10 mouse cellular contexts compared by ENCODE assay signal in the genomic region with DNA sequence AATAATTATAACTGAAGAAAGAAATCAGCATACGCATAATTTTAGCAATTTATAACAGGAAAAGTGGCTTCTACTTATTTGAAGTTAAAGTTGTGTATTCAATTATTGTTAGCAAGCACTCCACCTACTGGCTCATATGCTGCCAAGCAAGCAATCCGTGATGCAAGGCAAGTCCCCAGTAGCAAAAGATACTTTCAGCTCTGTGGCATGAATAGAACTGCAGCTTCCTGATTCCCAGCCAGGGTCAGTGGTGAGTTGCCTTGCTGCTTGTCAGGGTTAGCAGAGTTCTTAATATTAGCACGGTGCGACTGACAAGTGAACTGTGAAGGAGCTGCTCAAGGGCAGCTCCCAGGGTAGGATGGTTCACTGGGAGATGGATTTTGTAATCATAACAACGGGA.
A peak's percentile ranks its signal among the peaks of the same experiment; 100 is the strongest.
DNase-seq lines count a peak whose midpoint lies in the region; ATAC-seq and TF ChIP-seq lines count a peak whose summit lies in the region.
"Had no signal": no experiment of that assay in that cellular context is flagged by ENCODE, and none has a peak within 500 bp of the region (broad histone marks: within the 10 kb centered on the region; RNA-seq: fewer than 3 reads in every experiment).

No protein-coding gene starts in this region.

- no peak for TF ChIP-seq POLR2A in limb, embryonic 14.5 days (IDR thresholded peaks at IDR 0.05; ENCODE audit: borderline replicate concordance, extremely low read depth, insufficient read depth, insufficient read length)

- no peak overlapping the region for H3K4me2 ChIP-seq in midbrain, embryonic 11.5 days
- H3K4me2 ChIP-seq in limb, embryonic 14.5 days (replicated peaks; ENCODE audit: low read depth, low read length, severe bottlenecking) = no peak overlapping the region
- no peak overlapping the region for H3K4me2 ChIP-seq in heart, embryonic 11.5 days
- H3K4me2 ChIP-seq: lung, embryonic 15.5 days had no signal

- 46% methylated on average over 5 of the region's 5 CpGs for WGBS in midbrain, embryonic 11.5 days
- WGBS in midbrain, embryonic 10.5 days = 54% methylated on average over 5 of the region's 5 CpGs
- WGBS in limb, embryonic 14.5 days = 57% methylated on average over 5 of the region's 5 CpGs
- 37% methylated on average over 5 of the region's 5 CpGs for WGBS in heart, embryonic 11.5 days (ENCODE audit: insufficient replicate concordance)

- peaks cover under 1% of the 10 kb centered on the region; the same call in 1 of the 2 replicates for H3K4me1 ChIP-seq in midbrain, embryonic 11.5 days (ENCODE audit: control insufficient read depth, insufficient read depth, low read length)
- peaks cover 3% of the 10 kb centered on the region for H3K4me1 ChIP-seq in midbrain, embryonic 10.5 days
- no peaks in the 10 kb centered on the region for H3K4me1 ChIP-seq in limb, embryonic 14.5 days (ENCODE audit: control insufficient read depth, insufficient read depth, low read length)
- H3K4me1 ChIP-seq in heart, embryonic 11.5 days (ENCODE audit: control insufficient read depth, insufficient read depth, low read length) = no peaks in the 10 kb centered on the region
- H3K4me1 ChIP-seq: lung, embryonic 15.5 days had no signal

- H3K27ac ChIP-seq in midbrain, embryonic 11.5 days (ENCODE audit: low read depth, low read length) = no peak overlapping the region
- H3K27ac ChIP-seq in midbrain, embryonic 10.5 days (replicated peaks) = no peak overlapping the region
- H3K27ac ChIP-seq in limb, embryonic 14.5 days (replicated peaks; ENCODE audit: low read depth, low read length) = no peak overlapping the region
- no peak overlapping the region for H3K27ac ChIP-seq in heart, embryonic 11.5 days (ENCODE audit: low read depth, low read length)
- H3K27ac ChIP-seq: lung, embryonic 15.5 days had no signal

- H3K4me3 ChIP-seq in midbrain, embryonic 11.5 days (ENCODE audit: low read depth, low read length) = no peak overlapping the region
- no peak overlapping the region for H3K4me3 ChIP-seq in midbrain, embryonic 10.5 days
- no peak overlapping the region for H3K4me3 ChIP-seq in limb, embryonic 14.5 days (replicated peaks; ENCODE audit: low read length)
- H3K4me3 ChIP-seq in heart, embryonic 11.5 days (ENCODE audit: low read depth, low read length) = no peak overlapping the region
- H3K4me3 ChIP-seq: erythroblast, embryonic 14.5 days; lung, embryonic 15.5 days had no signal

- no peak overlapping the region for H3K9ac ChIP-seq in midbrain, embryonic 11.5 days (ENCODE audit: low read length)
- H3K9ac ChIP-seq in limb, embryonic 14.5 days (ENCODE audit: low read depth, low read length, severe bottlenecking) = no peak overlapping the region
- no peak overlapping the region for H3K9ac ChIP-seq in heart, embryonic 11.5 days (ENCODE audit: low read depth, low read length)
- H3K9ac ChIP-seq: lung, embryonic 15.5 days had no signal

- DNase-seq in cerebellum, adult 18-20 months = peak; percentile 2 to 3
- DNase-seq in cerebellum, adult 11-12 months = no peak
- DNase-seq in midbrain, embryonic 11.5 days (ENCODE audit: low spot score, missing footprints) = no peak
- no peak for DNase-seq in midbrain, embryonic 10.5 days (ENCODE audit: low spot score)
- DNase-seq in limb, embryonic 14.5 days (ENCODE audit: low spot score) = peak; percentile 23
- DNase-seq in spleen, postnatal 36 days (ENCODE audit: low spot score in 2 of 2) = no peak

- no peaks in the 10 kb centered on the region for H3K9me3 ChIP-seq in midbrain, embryonic 11.5 days (ENCODE audit: control insufficient read depth, low read length)
- no peaks in the 10 kb centered on the region for H3K9me3 ChIP-seq in midbrain, embryonic 10.5 days (replicated peaks)
- no peaks in the 10 kb centered on the region for H3K9me3 ChIP-seq in limb, embryonic 14.5 days (ENCODE audit: control insufficient read depth, low read length)
- no peaks in the 10 kb centered on the region for H3K9me3 ChIP-seq in heart, embryonic 11.5 days (replicated peaks; ENCODE audit: control insufficient read depth, low read length)
- H3K9me3 ChIP-seq: lung, embryonic 15.5 days had no signal

- peak; percentile 51; the same call in 1 of the 2 replicates for ATAC-seq in midbrain, embryonic 11.5 days (ENCODE audit: low FRiP score)
- peak; percentile 81 to 89 for ATAC-seq in hematopoietic stem cell, adult 5-6 weeks (replicated peaks in 1 of 2; ENCODE audit: insufficient read depth in 1 of 2, low FRiP score in 2 of 2, low TSS enrichment in 1 of 2, low read depth in 1 of 2, poor library complexity in 2 of 2, severe bottlenecking in 2 of 2)
- no peak for ATAC-seq in limb, embryonic 14.5 days (ENCODE audit: low FRiP score, low read depth)
- ATAC-seq in heart, embryonic 11.5 days (replicated peaks; ENCODE audit: insufficient number of reproducible peaks, low FRiP score, low TSS enrichment) = no peak

- no peaks in the 10 kb centered on the region for H3K27me3 ChIP-seq in midbrain, embryonic 11.5 days (ENCODE audit: control insufficient read depth, insufficient read depth, low read length)
- 0 out of 2 replicates have a peak, but pooled peaks cover 7% of the 10 kb centered on the region for H3K27me3 ChIP-seq in midbrain, embryonic 10.5 days (ENCODE audit: low read depth, poor library complexity, severe bottlenecking)
- no peaks in the 10 kb centered on the region for H3K27me3 ChIP-seq in limb, embryonic 14.5 days (ENCODE audit: control insufficient read depth, insufficient read depth, low read length)
- no peaks in the 10 kb centered on the region for H3K27me3 ChIP-seq in heart, embryonic 11.5 days (ENCODE audit: control insufficient read depth, insufficient read depth, low read length)
- H3K27me3 ChIP-seq: lung, embryonic 15.5 days had no signal

- H3K36me3 ChIP-seq in midbrain, embryonic 11.5 days (ENCODE audit: control insufficient read depth, insufficient read depth, low read length) = no peaks in the 10 kb centered on the region
- H3K36me3 ChIP-seq in midbrain, embryonic 10.5 days = no peaks in the 10 kb centered on the region
- H3K36me3 ChIP-seq in limb, embryonic 14.5 days (ENCODE audit: control insufficient read depth, insufficient read depth, low read length) = no peaks in the 10 kb centered on the region
- no peaks in the 10 kb centered on the region for H3K36me3 ChIP-seq in heart, embryonic 11.5 days (ENCODE audit: control insufficient read depth, insufficient read depth, low read length)
- H3K36me3 ChIP-seq: lung, embryonic 15.5 days had no signal

Comparison
In these comparisons a context has a peak if more than half of its experiments do, and no peak if none do; other contexts are left out.
1. DNase-seq: peak in cerebellum, adult 18-20 months (2 of 2) and limb, embryonic 14.5 days (single experiment); none in cerebellum, adult 11-12 months (single experiment), midbrain, embryonic 11.5 days (single experiment), midbrain, embryonic 10.5 days (single experiment) and spleen, postnatal 36 days (0 of 2).
2. ATAC-seq: peak in midbrain, embryonic 11.5 days (single experiment) and hematopoietic stem cell, adult 5-6 weeks (2 of 2); none in limb, embryonic 14.5 days (single experiment) and heart, embryonic 11.5 days (single experiment).